Mouse (Mus musculus): Measurements from ENCODE around the gene Cntn3. TPM values are rescaled to one million over a fixed set of nuclear protein-coding genes. Genes with fewer than 3 reads are reported as not detected.

Cntn3 gene
- total and polyA plus RNA-seq, 3 experiments = not detected

DNA sequence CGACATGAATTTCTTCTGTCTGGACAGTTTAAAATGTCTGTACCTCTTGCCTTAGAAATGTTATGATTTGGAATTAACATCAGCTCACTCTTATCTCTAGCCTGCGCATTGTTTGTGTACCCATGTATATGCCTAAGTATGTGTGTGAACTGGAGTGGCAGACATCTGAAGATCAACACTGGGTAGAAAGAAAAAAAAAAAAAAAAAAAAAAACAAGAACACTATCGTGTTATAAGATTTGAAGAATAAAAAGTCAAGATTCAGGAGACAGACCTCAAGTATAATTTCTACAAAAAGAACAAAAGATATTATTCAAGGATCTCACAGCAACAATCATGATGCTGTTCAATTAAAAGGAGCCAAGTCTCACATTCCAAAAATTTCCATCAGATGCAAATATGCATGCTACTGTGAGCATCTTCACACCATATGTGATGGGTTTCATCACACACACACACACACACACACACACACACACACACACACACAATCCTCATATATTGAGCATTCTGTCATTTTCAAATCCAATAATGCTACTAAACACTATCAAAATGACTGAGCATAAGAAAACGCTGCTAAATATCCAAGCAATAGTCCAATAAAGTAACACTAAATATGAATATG, 17.0 kb downstream of the Cntn3 start:
- H3K36me3 ChIP-seq (replicated peaks) = no peaks in the 10 kb centered on the region
- no peak overlapping the region for H3K4me3 ChIP-seq (ENCODE audit: low read depth, low read length)
- H3K27me3 ChIP-seq (ENCODE audit: insufficient read depth, low read length) = no peaks in the 10 kb centered on the region
- peaks cover 6% of the 10 kb centered on the region; the same call in 1 of the 2 replicates for H3K9me3 ChIP-seq (replicated peaks)
- DNase-seq (ENCODE audit: low spot score) (no peak), ATAC-seq (ENCODE audit: extremely low read depth, insufficient number of reproducible peaks, low FRiP score, poor library complexity, severe bottlenecking) (no peak)
- no peaks in the 10 kb centered on the region for H3K4me1 ChIP-seq (ENCODE audit: insufficient read depth, low read depth, low read length)
- no peak for TF ChIP-seq TAL1 (conservative IDR thresholded peaks at IDR 0.05; ENCODE audit: low read depth, low read length)

DNA sequence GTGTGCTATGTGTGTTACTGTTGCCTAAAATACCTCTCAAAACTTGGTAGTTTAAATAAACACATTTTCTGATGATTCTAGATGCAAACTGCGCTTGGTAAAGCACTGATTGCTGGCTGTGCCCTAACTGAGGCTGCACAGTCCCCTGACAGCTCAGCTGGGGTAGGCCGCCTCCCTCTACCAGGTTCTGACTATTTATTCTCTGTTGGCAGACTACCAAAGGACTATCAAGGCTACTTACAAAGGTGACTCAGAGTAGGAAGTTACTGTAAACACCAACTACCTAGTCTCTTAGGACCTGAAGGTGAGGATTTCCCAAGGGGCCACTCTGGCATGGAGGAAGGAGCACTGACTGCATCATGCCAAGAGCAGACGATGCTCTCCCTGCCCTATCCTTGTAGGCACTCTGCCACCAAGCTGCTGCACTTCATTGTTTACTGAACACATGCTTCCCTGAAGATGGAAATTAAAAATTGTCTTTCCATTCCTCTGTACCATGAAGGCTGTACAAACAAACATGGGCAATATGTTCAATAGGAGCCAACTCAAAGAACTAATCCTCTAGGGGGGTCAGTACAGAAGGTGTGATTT, 17.7 kb downstream of the Cntn3 start:
- Histone ChIP-seq H3K9me3 (replicated peaks) (peaks cover 6% of the 10 kb centered on the region; the same call in 1 of the 2 replicates), H3K4me1 (ENCODE audit: insufficient read depth, low read depth, low read length) (no peaks in the 10 kb centered on the region), H3K36me3 (replicated peaks) (no peaks in the 10 kb centered on the region), H3K27me3 (ENCODE audit: insufficient read depth, low read length) (no peaks in the 10 kb centered on the region), H3K4me3 (ENCODE audit: low read depth, low read length) (no peak overlapping the region)
- ATAC-seq (ENCODE audit: extremely low read depth, insufficient number of reproducible peaks, low FRiP score, poor library complexity, severe bottlenecking) (no peak), DNase-seq (ENCODE audit: low spot score) (no peak)
- TF ChIP-seq TAL1 (conservative IDR thresholded peaks at IDR 0.05; ENCODE audit: low read depth, low read length) = no peak

DNA sequence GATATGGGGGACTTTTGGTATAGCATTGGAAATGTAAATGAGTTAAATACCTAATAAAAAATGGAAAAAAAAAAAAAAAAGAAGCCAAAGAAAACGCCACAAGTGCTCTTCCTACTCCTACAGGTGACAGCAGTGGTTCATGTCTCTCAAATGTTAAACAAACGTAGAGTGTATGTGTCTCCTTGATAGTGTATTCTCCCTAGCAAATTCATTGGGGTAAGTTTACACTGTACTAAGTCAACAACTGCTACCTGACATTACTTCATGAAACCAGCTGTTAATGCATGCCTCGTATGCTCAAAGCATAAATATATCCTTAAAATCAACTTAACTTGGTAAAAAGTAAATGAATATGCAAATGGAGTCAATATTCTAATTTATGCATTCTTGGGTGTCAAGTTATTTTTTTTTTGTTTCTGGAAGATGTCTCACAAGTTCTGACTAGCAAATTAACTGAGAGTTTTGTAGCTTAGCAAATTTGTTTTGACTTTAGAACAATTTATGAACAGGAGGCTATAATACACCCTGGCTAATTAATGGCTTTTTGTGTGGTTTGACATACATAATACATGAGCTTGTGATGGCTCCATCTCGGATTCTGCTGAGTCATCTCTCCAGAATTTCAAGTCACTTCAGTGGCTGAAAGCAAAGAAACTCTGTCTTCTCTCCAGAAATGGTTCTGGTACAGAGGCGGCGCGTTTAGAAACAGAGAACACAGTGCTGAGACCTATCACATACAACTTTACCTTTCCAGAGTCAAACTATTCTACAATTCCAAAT, 31.1 kb downstream of the Cntn3 start:
- ATAC-seq (ENCODE audit: extremely low read depth, insufficient number of reproducible peaks, low FRiP score, poor library complexity, severe bottlenecking) (no peak), DNase-seq (ENCODE audit: low spot score) (no peak)
- no peaks in the 10 kb centered on the region for H3K36me3 ChIP-seq (replicated peaks)
- no peak overlapping the region for H3K4me3 ChIP-seq (ENCODE audit: low read depth, low read length)
- H3K4me1 ChIP-seq (ENCODE audit: insufficient read depth, low read depth, low read length) = no peaks in the 10 kb centered on the region
- H3K9me3 ChIP-seq (replicated peaks) = peaks cover 8% of the 10 kb centered on the region
- no peaks in the 10 kb centered on the region for H3K27me3 ChIP-seq (ENCODE audit: insufficient read depth, low read length)
- TF ChIP-seq POLR2AphosphoS5 (IDR thresholded peaks at IDR 0.05; ENCODE audit: insufficient replicate concordance, low read depth, low read length) (no peak), GATA2 (IDR thresholded peaks at IDR 0.05; ENCODE audit: borderline replicate concordance, low read depth, low read length) (no peak), CTCF (IDR thresholded peaks at IDR 0.05; ENCODE audit: low read depth, low read length) (no peak), GATA1 (IDR thresholded peaks at IDR 0.05; ENCODE audit: borderline replicate concordance, low read length) (no peak), TAL1 (conservative IDR thresholded peaks at IDR 0.05; ENCODE audit: low read depth, low read length) (no peak)

DNA sequence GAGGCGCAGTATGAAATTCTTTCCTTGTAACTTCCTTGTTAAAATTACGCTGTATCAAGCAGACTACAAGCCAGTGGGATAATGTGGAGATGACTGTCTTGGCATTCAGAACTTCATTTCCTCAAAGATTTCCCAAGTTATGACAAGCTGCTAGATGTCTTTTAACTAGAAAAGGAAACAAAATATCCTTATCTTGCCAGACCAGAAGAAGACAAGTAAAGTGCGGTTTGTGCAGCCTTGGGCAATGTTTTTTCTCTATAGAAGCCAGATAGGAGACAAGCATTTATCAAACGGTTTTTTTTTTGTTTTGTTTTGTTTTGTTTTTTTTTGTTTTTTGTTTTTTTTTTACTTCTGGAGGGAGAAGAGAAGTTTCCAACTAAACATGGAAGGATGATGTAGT, 37.3 kb downstream of the Cntn3 start:
- ATAC-seq (ENCODE audit: extremely low read depth, insufficient number of reproducible peaks, low FRiP score, poor library complexity, severe bottlenecking) = no peak
- TF ChIP-seq CTCF (IDR thresholded peaks at IDR 0.05; ENCODE audit: low read depth, low read length) (no peak), POLR2AphosphoS5 (IDR thresholded peaks at IDR 0.05; ENCODE audit: insufficient replicate concordance, low read depth, low read length) (no peak)
- no peak for DNase-seq (ENCODE audit: low spot score)

DNA sequence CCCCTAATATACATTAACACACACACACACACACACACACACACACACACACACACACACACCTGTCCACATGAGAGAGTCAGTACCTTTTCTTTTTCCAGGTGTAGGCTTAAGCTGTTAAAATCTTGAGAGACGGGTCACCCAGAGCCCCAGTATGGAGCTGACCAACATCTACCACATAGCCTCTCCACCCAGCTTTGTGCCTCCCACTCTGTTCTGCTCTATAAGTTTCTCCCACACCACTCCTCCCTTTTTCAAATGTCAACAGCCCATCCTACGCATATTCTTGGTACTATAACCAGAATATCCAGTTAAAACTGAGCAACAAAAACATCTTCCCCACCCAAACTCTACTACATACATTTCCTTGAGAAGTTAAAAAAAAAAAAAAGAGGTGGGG, 49.9 kb downstream of the Cntn3 start:
- TF ChIP-seq POLR2AphosphoS5 (IDR thresholded peaks at IDR 0.05; ENCODE audit: insufficient replicate concordance, low read depth, low read length) (no peak), GATA2 (IDR thresholded peaks at IDR 0.05; ENCODE audit: borderline replicate concordance, low read depth, low read length) (no peak), CTCF (IDR thresholded peaks at IDR 0.05; ENCODE audit: low read depth, low read length) (no peak), GATA1 (IDR thresholded peaks at IDR 0.05; ENCODE audit: borderline replicate concordance, low read length) (no peak), TAL1 (conservative IDR thresholded peaks at IDR 0.05; ENCODE audit: low read depth, low read length) (no peak)
- H3K9me3 ChIP-seq (replicated peaks) = peaks cover 3% of the 10 kb centered on the region
- H3K4me3 ChIP-seq (ENCODE audit: low read depth, low read length) = no peak overlapping the region
- DNase-seq (ENCODE audit: low spot score) (no peak), ATAC-seq (ENCODE audit: extremely low read depth, insufficient number of reproducible peaks, low FRiP score, poor library complexity, severe bottlenecking) (no peak)
- H3K4me1 ChIP-seq (ENCODE audit: insufficient read depth, low read depth, low read length) = no peaks in the 10 kb centered on the region
- H3K27me3 ChIP-seq (ENCODE audit: insufficient read depth, low read length) = no peaks in the 10 kb centered on the region
- H3K36me3 ChIP-seq (replicated peaks) = no peaks in the 10 kb centered on the region

More for the DNA sequence above, 37.3 kb downstream of the Cntn3 start:
- Histone ChIP-seq H3K4me3 (ENCODE audit: low read depth, low read length) (no peak overlapping the region), H3K27me3 (ENCODE audit: insufficient read depth, low read length) (no peaks in the 10 kb centered on the region), H3K4me1 (ENCODE audit: insufficient read depth, low read depth, low read length) (no peaks in the 10 kb centered on the region), H3K36me3 (replicated peaks) (no peaks in the 10 kb centered on the region), H3K9me3 (replicated peaks) (peaks cover 6% of the 10 kb centered on the region; the same call in 1 of the 2 replicates)

DNA sequence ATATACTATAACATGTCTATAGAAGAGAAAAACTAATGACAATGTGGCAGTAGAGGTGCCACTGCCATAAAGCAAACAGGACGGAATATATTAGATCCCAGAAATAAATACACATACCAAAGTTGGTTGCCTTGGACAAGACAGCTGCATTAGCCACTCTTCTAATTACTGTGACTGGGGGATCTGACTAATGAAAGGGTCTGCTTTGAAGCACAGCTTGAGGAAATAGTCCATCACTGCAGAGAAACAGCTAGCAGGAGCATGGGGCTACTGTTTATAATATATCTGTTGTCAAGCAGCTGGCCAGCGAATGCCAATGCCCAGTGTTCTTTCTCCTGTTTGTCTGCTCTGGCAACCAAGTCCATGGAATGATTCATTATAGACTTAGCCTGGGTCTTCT, 51.9 kb downstream of the Cntn3 start:
- TF ChIP-seq TAL1 (conservative IDR thresholded peaks at IDR 0.05; ENCODE audit: low read depth, low read length) = no peak
- no peak for TF ChIP-seq POLR2AphosphoS5 (IDR thresholded peaks at IDR 0.05; ENCODE audit: insufficient replicate concordance, low read depth, low read length)
- TF ChIP-seq GATA2 (IDR thresholded peaks at IDR 0.05; ENCODE audit: borderline replicate concordance, low read depth, low read length) = no peak
- TF ChIP-seq CTCF (IDR thresholded peaks at IDR 0.05; ENCODE audit: low read depth, low read length) = no peak
- TF ChIP-seq GATA1 (IDR thresholded peaks at IDR 0.05; ENCODE audit: borderline replicate concordance, low read length) = no peak
- no peak overlapping the region for H3K4me3 ChIP-seq (ENCODE audit: low read depth, low read length)
- no peak for ATAC-seq (ENCODE audit: extremely low read depth, insufficient number of reproducible peaks, low FRiP score, poor library complexity, severe bottlenecking)

More for the DNA sequence above, 51.9 kb downstream of the Cntn3 start:
- peaks cover 7% of the 10 kb centered on the region for H3K9me3 ChIP-seq (replicated peaks)
- DNase-seq (ENCODE audit: low spot score) = no peak
- H3K4me1 ChIP-seq (ENCODE audit: insufficient read depth, low read depth, low read length) = no peaks in the 10 kb centered on the region
- no peaks in the 10 kb centered on the region for H3K36me3 ChIP-seq (replicated peaks)
- no peaks in the 10 kb centered on the region for H3K27me3 ChIP-seq (ENCODE audit: insufficient read depth, low read length)
